Mouse (Mus musculus) adrenal gland, adult 2 months (tissue): ENCODE measurements around the gene Atg3. TPM values are rescaled to one million over a fixed set of nuclear protein-coding genes. Genes with fewer than 3 reads are reported as not detected.
A peak's percentile ranks its signal among the peaks of the same experiment; 100 is the strongest.

Experiments used
- DNase-seq: peaks from one replicate; pipeline ENCODE4 v3.0.0; 2021
- long read RNA-seq: library from polyadenylated mRNA; stranded (forward); transcript quantifications from one replicate; pipeline ENCODE4 v2.0.0, GENCODE M21; 2021
- polyA plus RNA-seq: library from polyadenylated mRNA; depleted of rRNA; stranded (reverse); fragments of >200 nt; gene quantifications from 2 replicates; pipeline ENCODE4 v1.2.3, GENCODE M21; 2012; rRNA removed
- total RNA-seq, 2 experiments: library from RNA; stranded (reverse); gene quantifications; 2 replicates each; pipeline ENCODE4 v1.2.3; 2021

Gene Atg3
- total RNA-seq (10 to 100 TPM; 52.5 to 62.2 TPM), polyA plus RNA-seq (44.0 and 55.5 TPM in 2 replicates)
- long read RNA-seq, transcript Atg3-201 (12 exons, 2,057 nt), result major isoform, 71 of 90 reads
- long read RNA-seq, partial matches to known transcripts, result 11 of 90 reads
- long read RNA-seq, other reads (novel, unspliced or antisense), result 8 of 90 reads

- peak; percentile 97 for DNase-seq
Measured at GRCm38 (mm10) chr16:45158522-45159388, at the start of gene Atg3, which contains the start of gene Slc35a5. Gene Atg3 (plus strand): TSS chr16:45158785. Gene Slc35a5 (minus strand): TSS chr16:45158706.

GRCm38 (mm10) chr16:45110498-45110897, 48.1 kb upstream of the Atg3 start:
- peak; percentile 86 for DNase-seq

GRCm38 (mm10) chr16:45117200-45117599, 41.4 kb upstream of the Atg3 start:
- DNase-seq, result no peak

DNA sequence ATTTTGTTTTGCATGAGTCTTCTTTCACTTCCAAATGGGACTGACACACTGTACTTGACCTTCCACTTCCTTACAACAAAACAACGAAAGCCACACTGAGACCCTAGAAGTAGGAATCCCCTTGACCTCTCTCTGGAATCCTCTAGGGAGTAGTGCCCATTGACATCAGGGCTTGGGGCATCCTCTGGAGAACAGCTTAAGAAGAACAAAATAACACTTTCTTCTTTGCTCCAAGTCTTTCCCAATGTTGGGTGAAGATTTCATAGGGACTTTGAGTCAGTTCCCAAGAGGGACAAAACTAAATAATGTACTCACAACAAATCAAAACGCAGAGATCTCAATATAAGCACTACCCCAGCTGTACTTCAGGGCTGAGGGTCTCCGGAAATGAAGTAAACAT, 39.8 kb upstream of the Atg3 start:
- DNase-seq, result no peak

GRCm38 (mm10) chr16:45120844-45121425, 37.6 kb upstream of the Atg3 start:
- peak; percentile 71 for DNase-seq

- peak; percentile 28 for DNase-seq
Measured at GRCm38 (mm10) chr16:45122571-45122970, 36.0 kb upstream of the Atg3 start.

GRCm38 (mm10) chr16:45124230-45125203, 34.1 kb upstream of the Atg3 start:
- peak; percentile 71 for DNase-seq

- DNase-seq, result no peak
Measured at GRCm38 (mm10) chr16:45127936-45128710, 30.5 kb upstream of the Atg3 start.

DNA sequence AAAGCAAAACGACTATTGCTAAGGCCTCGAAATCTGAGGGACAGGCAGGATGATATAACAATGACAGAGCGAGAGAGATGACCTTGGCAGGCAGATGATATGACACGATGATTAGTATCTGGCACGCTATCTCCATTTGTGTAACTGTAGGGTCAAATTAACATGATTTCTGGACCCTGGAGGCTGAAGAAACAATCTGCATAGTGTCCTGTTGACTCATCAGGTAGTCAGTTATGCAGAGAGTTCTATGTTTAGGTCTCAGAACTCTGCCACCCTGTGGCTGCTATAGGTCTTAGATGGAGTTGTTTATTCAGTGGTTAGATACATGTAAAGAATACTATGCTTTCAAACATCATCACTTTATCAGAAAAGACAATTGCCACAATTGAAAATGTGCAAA, 16.9 kb upstream of the Atg3 start:
- peak; percentile 73 for DNase-seq

GRCm38 (mm10) chr16:45142565-45142964, 16.0 kb upstream of the Atg3 start:
- no peak for DNase-seq

DNA sequence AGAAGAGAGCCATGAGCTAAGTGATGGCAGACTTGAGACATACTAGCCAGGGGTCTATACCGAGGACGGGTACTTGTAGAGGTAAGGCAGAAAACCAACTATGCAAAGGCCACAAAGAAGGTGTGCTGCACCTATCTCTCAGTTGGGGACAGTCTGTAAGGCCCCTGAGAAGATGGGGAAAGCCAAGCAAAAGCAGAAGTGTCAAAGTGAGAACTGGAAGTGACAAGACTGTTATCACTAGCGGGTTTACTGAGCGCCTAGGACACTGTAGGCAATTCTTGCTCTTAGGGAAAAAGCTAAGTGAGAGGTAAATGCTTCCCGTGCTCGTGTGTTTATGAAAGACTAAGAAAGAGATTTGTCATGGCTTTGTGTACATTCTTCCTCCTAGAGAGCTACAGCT, 13.5 kb upstream of the Atg3 start:
- DNase-seq, result no peak

GRCm38 (mm10) chr16:45148488-45149082, 10.0 kb upstream of the Atg3 start:
- no peak for DNase-seq

DNA sequence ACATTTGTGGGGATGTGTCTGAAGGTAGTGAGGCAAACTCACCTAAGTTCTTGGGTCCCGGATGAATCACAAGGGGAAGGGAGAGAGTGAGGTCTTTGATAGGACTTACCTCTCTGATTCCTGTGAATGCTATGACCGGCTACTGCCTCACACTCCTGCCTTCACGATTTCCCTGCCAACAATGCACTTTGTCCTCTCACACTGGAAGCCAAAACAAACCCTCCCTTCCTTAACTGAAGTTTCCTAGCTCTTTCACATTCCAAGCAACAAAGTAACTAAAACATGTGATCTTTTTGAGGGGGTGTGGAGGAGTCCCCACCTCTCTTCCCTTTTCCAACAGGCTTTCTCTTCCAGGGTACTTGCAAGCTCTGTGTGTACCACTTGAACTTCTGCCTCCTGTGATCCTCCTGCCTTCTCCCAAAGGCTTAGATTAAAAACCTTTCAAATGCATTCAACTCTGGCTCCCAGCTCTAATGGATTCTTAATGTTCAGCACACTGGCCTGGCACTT, 3.8 kb upstream of the Atg3 start:
- DNase-seq, result no peak

DNA sequence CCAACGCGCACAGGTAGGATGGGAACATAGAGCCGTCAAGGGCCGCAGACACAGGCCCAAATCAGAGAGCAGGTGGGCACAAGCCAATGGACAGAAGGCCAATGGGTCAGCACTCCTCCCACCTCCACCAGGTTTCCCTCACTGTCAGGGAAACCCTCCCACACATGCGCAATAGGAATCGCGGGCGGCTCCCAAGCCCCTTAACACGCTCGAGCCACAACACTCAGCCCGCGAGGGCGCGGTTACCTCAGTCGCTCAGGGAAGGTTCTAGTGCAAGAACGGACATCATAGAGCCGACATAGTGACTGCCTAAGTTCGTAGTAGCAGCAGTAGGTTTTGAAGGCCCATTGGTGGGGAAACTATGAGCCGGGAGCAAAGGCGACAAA, 456 bp upstream of the Atg3 start:
- peak; percentile 84 for DNase-seq

- no peak for DNase-seq
Measured at GRCm38 (mm10) chr16:45159389-45159716, 768 bp downstream of the Atg3 start.

GRCm38 (mm10) chr16:45178552-45178951, 20.0 kb downstream of the Atg3 start:
- DNase-seq, result no peak

GRCm38 (mm10) chr16:45181824-45182223, 23.2 kb downstream of the Atg3 start:
- no peak for DNase-seq

- DNase-seq, result peak; percentile 75
Measured at GRCm38 (mm10) chr16:45192613-45193012, 34.0 kb downstream of the Atg3 start.

- DNase-seq, result peak; percentile 58
Measured at GRCm38 (mm10) chr16:45196816-45197215, 38.2 kb downstream of the Atg3 start.

DNA sequence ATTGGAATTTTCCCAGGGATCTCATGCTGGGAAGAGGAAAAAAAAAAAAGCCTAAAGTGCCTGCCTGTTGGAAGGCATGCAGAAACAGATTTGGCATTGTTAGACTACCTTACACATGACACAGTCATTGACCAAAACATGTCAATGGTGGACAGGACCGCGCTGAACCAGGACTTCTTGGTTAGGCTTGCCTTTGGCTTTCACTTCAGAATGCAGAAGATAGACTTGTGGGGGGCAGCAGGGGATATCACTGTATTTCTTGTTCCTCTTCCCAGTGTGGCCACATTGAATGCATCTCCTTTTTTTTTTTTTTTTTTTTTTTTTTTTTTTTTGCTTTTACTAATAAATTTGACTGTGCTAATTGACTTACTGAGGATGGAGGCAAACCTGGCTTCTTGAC, 42.8 kb downstream of the Atg3 start:
- no peak for DNase-seq

DNA sequence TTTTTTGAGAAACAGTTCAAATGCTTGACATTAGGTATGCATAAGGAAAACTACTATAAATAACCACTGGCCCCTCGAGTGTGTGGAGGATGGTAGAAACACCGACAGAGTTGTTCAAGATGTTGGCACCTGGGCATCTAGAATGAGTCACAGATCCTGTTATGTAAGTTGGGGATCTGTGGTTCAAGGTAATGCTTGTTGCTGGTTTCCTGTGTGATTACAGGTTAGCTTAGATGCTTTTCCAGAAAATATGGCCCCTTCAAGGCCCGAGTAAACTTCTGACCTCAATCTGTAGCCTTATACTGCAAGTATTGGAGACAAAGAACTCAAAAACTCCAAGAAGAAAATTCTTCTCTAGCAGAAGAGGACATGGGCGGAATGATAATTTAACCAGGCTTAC, 45.9 kb downstream of the Atg3 start:
- DNase-seq, result no peak
